10 mouse cellular contexts compared by ENCODE assay signal in genomic region chr4:124659251-124660217, GRCm38 (mm10). TPM values are rescaled to one million over a fixed set of nuclear protein-coding genes. Genes with fewer than 3 reads are reported as not detected.
DNase-seq lines count a peak whose midpoint lies in the region; ATAC-seq and TF ChIP-seq lines count a peak whose summit lies in the region.
"Had no signal": no experiment of that assay in that cellular context is flagged by ENCODE, and none has a peak within 500 bp of the region (broad histone marks: within the 10 kb centered on the region; RNA-seq: fewer than 3 reads in every experiment).

No protein-coding gene starts in this region.

- no peak for TF ChIP-seq CTCF in kidney, adult 2 months (conservative IDR thresholded peaks at IDR 0.05; ENCODE audit: insufficient read depth, insufficient read length, low read depth, low read length)

- peaks cover 14% of the 10 kb centered on the region for H3K4me1 ChIP-seq in kidney, embryonic 14.5 days (ENCODE audit: control insufficient read depth, insufficient read depth, low read length)
- H3K4me1 ChIP-seq in kidney, adult 2 months (ENCODE audit: control insufficient read depth, insufficient read depth, low read length) = peaks cover 3% of the 10 kb centered on the region; the same call in 1 of the 2 replicates
- no peaks in the 10 kb centered on the region; the same call in 1 of the 2 replicates for H3K4me1 ChIP-seq in embryonic facial prominence, embryonic 11.5 days (ENCODE audit: control insufficient read depth, insufficient read depth, low read length)

- H3K9ac ChIP-seq in kidney, embryonic 14.5 days (ENCODE audit: low read depth, low read length) = 0 out of 2 replicates have a peak overlapping the region, but pooled peaks have one; percentile 28
- H3K9ac ChIP-seq in embryonic facial prominence, embryonic 11.5 days (replicated peaks; ENCODE audit: low read length) = peak overlapping the region; percentile 10

- no peak for TF ChIP-seq POLR2A in kidney, adult 2 months (IDR thresholded peaks at IDR 0.05; ENCODE audit: low read depth, low read length)

- H3K4me2 ChIP-seq in kidney, embryonic 14.5 days (replicated peaks; ENCODE audit: low read depth, low read length) = peak overlapping the region; percentile 98
- H3K4me2 ChIP-seq in embryonic facial prominence, embryonic 11.5 days (ENCODE audit: low read depth, low read length) = peak overlapping the region; percentile 32

- no peak for ATAC-seq in kidney, embryonic 14.5 days (ENCODE audit: low FRiP score, low TSS enrichment)
- ATAC-seq in embryonic facial prominence, embryonic 11.5 days (replicated peaks; ENCODE audit: insufficient number of reproducible peaks, low FRiP score, low TSS enrichment, low read depth) = no peak

- H3K36me3 ChIP-seq in kidney, embryonic 14.5 days (ENCODE audit: control insufficient read depth, insufficient read depth, low read length) = no peaks in the 10 kb centered on the region
- no peaks in the 10 kb centered on the region for H3K36me3 ChIP-seq in kidney, adult 2 months (ENCODE audit: control insufficient read depth, insufficient read depth, low read length)
- H3K36me3 ChIP-seq in embryonic facial prominence, embryonic 11.5 days (replicated peaks; ENCODE audit: control insufficient read depth, insufficient read depth, low read depth, low read length) = no peaks in the 10 kb centered on the region
- H3K36me3 ChIP-seq: G1E had no signal

- no peak overlapping the region for H3K27ac ChIP-seq in kidney, embryonic 14.5 days (ENCODE audit: low read depth, low read length)
- H3K27ac ChIP-seq in kidney, adult 2 months (ENCODE audit: insufficient read depth, low read depth, low read length) = no peak overlapping the region
- no peak overlapping the region for H3K27ac ChIP-seq in embryonic facial prominence, embryonic 11.5 days (replicated peaks; ENCODE audit: low read depth, low read length)

- H3K27me3 ChIP-seq in kidney, embryonic 14.5 days (ENCODE audit: control insufficient read depth, insufficient read depth, low read length) = peaks cover 92% of the 10 kb centered on the region
- peaks cover 19% of the 10 kb centered on the region for H3K27me3 ChIP-seq in kidney, adult 2 months (replicated peaks; ENCODE audit: control insufficient read depth, insufficient read depth, low read length)
- H3K27me3 ChIP-seq in embryonic facial prominence, embryonic 11.5 days (ENCODE audit: control insufficient read depth, insufficient read depth, low read length) = peaks cover 55% of the 10 kb centered on the region

- no peaks in the 10 kb centered on the region for H3K9me3 ChIP-seq in kidney, embryonic 14.5 days (ENCODE audit: control insufficient read depth, low read length)
- no peaks in the 10 kb centered on the region for H3K9me3 ChIP-seq in embryonic facial prominence, embryonic 11.5 days (replicated peaks; ENCODE audit: control insufficient read depth, low read length)

- no peak for DNase-seq in kidney, adult 2 months
- DNase-seq in embryonic facial prominence, embryonic 11.5 days (ENCODE audit: low spot score) = peak; percentile 24
- DNase-seq in induced T-regulatory cell, adult 2 months (ENCODE audit: low read depth) = peak; percentile 23
- DNase-seq in neural tube, embryonic 10.5 days (ENCODE audit: extremely low spot score, low spot score) = peak; percentile 71
- no peak for DNase-seq in frontal cortex, postnatal 10 days (ENCODE audit: low spot score in 2 of 2)
- no peak for DNase-seq in thymus, postnatal 25 days
- no peak for DNase-seq in right cerebral cortex, adult 18-20 months

- H3K4me3 ChIP-seq in kidney, embryonic 14.5 days (ENCODE audit: low read length) = peak overlapping the region; percentile 59
- no peak overlapping the region for H3K4me3 ChIP-seq in kidney, adult 2 months (ENCODE audit: insufficient read depth, low read depth, low read length)
- H3K4me3 ChIP-seq in embryonic facial prominence, embryonic 11.5 days (ENCODE audit: low read depth, low read length) = peak overlapping the region; percentile 60
- H3K4me3 ChIP-seq: erythroblast, embryonic 14.5 days had no signal

- 2% methylated on average over 68 of the region's 68 CpGs for WGBS in kidney, embryonic 14.5 days
- WGBS in kidney, adult 2 months = 7% methylated on average over 68 of the region's 68 CpGs
- WGBS in embryonic facial prominence, embryonic 11.5 days = under 1% methylated on average over 66 of the region's 68 CpGs

RNA-seq across cellular contexts. Expression of gene Pou3f1, which starts 2.9 kb away (rescaled TPM):
- polyA plus RNA-seq in kidney, embryonic 14.5 days (2014; fragmentation: Nextera tagmentation; extraction: Ambion mirVana) = 1.6 and 1.7 TPM in 2 replicates
- polyA plus RNA-seq in kidney, adult 2 months (2012; rRNA removed) = 0.02 and 0.04 TPM in 2 replicates
- polyA plus RNA-seq in embryonic facial prominence, embryonic 11.5 days (2014; fragmentation: Nextera tagmentation; extraction: Ambion mirVana) = 2.1 and 3.4 TPM in 2 replicates
- polyA plus RNA-seq: G1E had no signal

RNA-seq across cellular contexts. Expression of gene Utp11, which starts 33.9 kb away (rescaled TPM):
- 67.9 and 93.7 TPM in 2 replicates for polyA plus RNA-seq in kidney, embryonic 14.5 days (2014; fragmentation: Nextera tagmentation; extraction: Ambion mirVana)
- 6.4 and 7.9 TPM in 2 replicates for polyA plus RNA-seq in kidney, adult 2 months (2012; rRNA removed)
- 77.1 and 90.3 TPM in 2 replicates for polyA plus RNA-seq in embryonic facial prominence, embryonic 11.5 days (2014; fragmentation: Nextera tagmentation; extraction: Ambion mirVana)

RNA-seq across cellular contexts. Expression of gene Fhl3, which starts 41.0 kb away (rescaled TPM):
- polyA plus RNA-seq in kidney, embryonic 14.5 days (2014; fragmentation: Nextera tagmentation; extraction: Ambion mirVana) = 9.5 and 9.7 TPM in 2 replicates
- polyA plus RNA-seq in kidney, adult 2 months (2012; rRNA removed) = 8.5 and 10.8 TPM in 2 replicates
- 9.7 and 10.7 TPM in 2 replicates for polyA plus RNA-seq in embryonic facial prominence, embryonic 11.5 days (2014; fragmentation: Nextera tagmentation; extraction: Ambion mirVana)

RNA-seq across cellular contexts. Expression of gene 3100002H09Rik, which starts 48.9 kb away (rescaled TPM):
- not detected in 2 replicates for polyA plus RNA-seq in kidney, embryonic 14.5 days (2014; fragmentation: Nextera tagmentation; extraction: Ambion mirVana)
- polyA plus RNA-seq in kidney, adult 2 months (2012; rRNA removed) = not detected in 2 replicates
- polyA plus RNA-seq in embryonic facial prominence, embryonic 11.5 days (2014; fragmentation: Nextera tagmentation; extraction: Ambion mirVana) = not detected in 2 replicates
- polyA plus RNA-seq: erythroblast, embryonic 14.5 days; G1E had no signal

RNA-seq across cellular contexts. Expression of gene Sf3a3, which starts 55.0 kb away (rescaled TPM):
- 177 and 183 TPM in 2 replicates for polyA plus RNA-seq in kidney, embryonic 14.5 days (2014; fragmentation: Nextera tagmentation; extraction: Ambion mirVana)
- 11.1 and 14.5 TPM in 2 replicates for polyA plus RNA-seq in kidney, adult 2 months (2012; rRNA removed)
- 236 and 240 TPM in 2 replicates for polyA plus RNA-seq in embryonic facial prominence, embryonic 11.5 days (2014; fragmentation: Nextera tagmentation; extraction: Ambion mirVana)

Comparison
In these comparisons a context has a peak if more than half of its experiments do, and no peak if none do; other contexts are left out.
1. DNase-seq: peak in embryonic facial prominence, embryonic 11.5 days (single experiment), induced T-regulatory cell, adult 2 months (single experiment) and neural tube, embryonic 10.5 days (single experiment); none in kidney, adult 2 months (single experiment), frontal cortex, postnatal 10 days (0 of 2), thymus, postnatal 25 days (single experiment) and right cerebral cortex, adult 18-20 months (single experiment).